8 mouse cellular contexts compared by ENCODE assay signal in genomic region chr6:86366125-86366852, GRCm38 (mm10). TPM values are rescaled to one million over a fixed set of nuclear protein-coding genes. Genes with fewer than 3 reads are reported as not detected.
A peak's percentile ranks its signal among the peaks of the same experiment; 100 is the strongest.
DNase-seq lines count a peak whose midpoint lies in the region; ATAC-seq and TF ChIP-seq lines count a peak whose summit lies in the region.

No protein-coding gene starts in this region.

- no peak for TF ChIP-seq CTCF in intestine, postnatal 0 days (IDR thresholded peaks at IDR 0.05; ENCODE audit: low read depth)

- peak; percentile 64 for DNase-seq in cerebellum, adult 11 months
- DNase-seq in gastrocnemius, postnatal 14 days: peak; percentile 35
- peak; percentile 27 for DNase-seq in thymus, postnatal 14 days

- H3K4me3 ChIP-seq in megakaryocyte, embryonic 14.5 days (replicated peaks): peak overlapping the region; percentile 94
- H3K4me3 ChIP-seq in intestine, postnatal 0 days (ENCODE audit: low read depth, low read length): peak overlapping the region; percentile 58
- peak overlapping the region; percentile 69 for H3K4me3 ChIP-seq in limb, embryonic 12.5 days (replicated peaks)
- H3K4me3 ChIP-seq in midbrain, embryonic 13.5 days (replicated peaks): peak overlapping the region; percentile 71

- peaks cover 10% of the 10 kb centered on the region for H3K36me3 ChIP-seq in megakaryocyte, embryonic 14.5 days (replicated peaks; ENCODE audit: low read length)
- H3K36me3 ChIP-seq in intestine, postnatal 0 days (ENCODE audit: control insufficient read depth, insufficient read depth): peaks cover 6% of the 10 kb centered on the region; the same call in 1 of the 2 replicates
- H3K36me3 ChIP-seq in limb, embryonic 12.5 days: peaks cover 24% of the 10 kb centered on the region
- peaks cover 17% of the 10 kb centered on the region; the same call in 1 of the 2 replicates for H3K36me3 ChIP-seq in midbrain, embryonic 13.5 days

- intact Hi-C loops in gastrocnemius, postnatal 14 days (cut with DNase I; ENCODE audit: low total_unique reads): no loop called here

- WGBS in intestine, postnatal 0 days: 26% methylated on average over 25 of the region's 25 CpGs
- WGBS in limb, embryonic 12.5 days: 50% methylated on average over 25 of the region's 25 CpGs
- 42% methylated on average over 25 of the region's 25 CpGs for WGBS in midbrain, embryonic 13.5 days

- H3K9me3 ChIP-seq in megakaryocyte, embryonic 14.5 days: peaks cover 6% of the 10 kb centered on the region
- H3K9me3 ChIP-seq in intestine, postnatal 0 days (ENCODE audit: control insufficient read depth): no peaks in the 10 kb centered on the region
- H3K9me3 ChIP-seq in limb, embryonic 12.5 days: no peaks in the 10 kb centered on the region
- no peaks in the 10 kb centered on the region for H3K9me3 ChIP-seq in midbrain, embryonic 13.5 days

- H3K9ac ChIP-seq in intestine, postnatal 0 days (ENCODE audit: low read depth, low read length): peak overlapping the region; percentile 71
- H3K9ac ChIP-seq in limb, embryonic 12.5 days (replicated peaks): peak overlapping the region; percentile 76
- peak overlapping the region; percentile 76 for H3K9ac ChIP-seq in midbrain, embryonic 13.5 days (replicated peaks)

- peaks cover 8% of the 10 kb centered on the region for H3K27me3 ChIP-seq in megakaryocyte, embryonic 14.5 days (replicated peaks)
- H3K27me3 ChIP-seq in intestine, postnatal 0 days (replicated peaks; ENCODE audit: control insufficient read depth, insufficient read depth, low read length): no peaks in the 10 kb centered on the region
- no peaks in the 10 kb centered on the region for H3K27me3 ChIP-seq in limb, embryonic 12.5 days
- no peaks in the 10 kb centered on the region for H3K27me3 ChIP-seq in midbrain, embryonic 13.5 days

- H3K27ac ChIP-seq in intestine, postnatal 0 days (ENCODE audit: low read depth, low read length): peak overlapping the region; percentile 90
- peak overlapping the region; percentile 59 for H3K27ac ChIP-seq in limb, embryonic 12.5 days
- peak overlapping the region; percentile 93 for H3K27ac ChIP-seq in midbrain, embryonic 13.5 days

- ATAC-seq in megakaryocyte, adult 5-6 weeks (ENCODE audit: poor library complexity, severe bottlenecking): no peak
- peak; percentile 67; the same call in 1 of the 2 replicates for ATAC-seq in intestine, postnatal 0 days
- ATAC-seq in limb, embryonic 12.5 days (ENCODE audit: insufficient number of reproducible peaks, insufficient read depth, low FRiP score, low TSS enrichment, low read depth): no peak
- ATAC-seq in midbrain, embryonic 13.5 days: 0 out of 2 replicates have a peak, but pooled peaks have one; percentile 2

- H3K4me1 ChIP-seq in megakaryocyte, embryonic 14.5 days: peaks cover 36% of the 10 kb centered on the region
- H3K4me1 ChIP-seq in intestine, postnatal 0 days (replicated peaks; ENCODE audit: control insufficient read depth, insufficient read depth, low read length): peaks cover 4% of the 10 kb centered on the region; the same call in 1 of the 2 replicates
- H3K4me1 ChIP-seq in limb, embryonic 12.5 days (replicated peaks): peaks cover 14% of the 10 kb centered on the region
- peaks cover 33% of the 10 kb centered on the region for H3K4me1 ChIP-seq in midbrain, embryonic 13.5 days (replicated peaks)

- peak overlapping the region; percentile 98 for H3K4me2 ChIP-seq in intestine, postnatal 0 days (replicated peaks; ENCODE audit: low read depth)
- peak overlapping the region; percentile 85 for H3K4me2 ChIP-seq in limb, embryonic 12.5 days
- H3K4me2 ChIP-seq in midbrain, embryonic 13.5 days (replicated peaks): peak overlapping the region; percentile 66

RNA-seq across cellular contexts. Expression of gene Fam136a, which starts 0.8 kb away (rescaled TPM):
- polyA plus RNA-seq in megakaryocyte, embryonic 14.5 days (2012; ENCODE audit: insufficient read depth, low replicate concordance): 2.8 and 6.7 TPM in 2 replicates
- total RNA-seq in megakaryocyte, adult 5-6 weeks (2015): 9.7 and 13.9 TPM in 2 replicates
- total RNA-seq in megakaryocyte, adult 5-6 weeks (2017): 11.7 and 12.7 TPM in 2 replicates
- total RNA-seq in gastrocnemius, postnatal 14 days (2021): 10 to 100 TPM; 18.3 to 21.6 TPM
- 64.8 and 65.8 TPM in 2 replicates for polyA plus RNA-seq in intestine, postnatal 0 days (2015; fragmentation: Nextera tagmentation; extraction: Ambion mirVana)
- 145 and 146 TPM in 2 replicates for polyA plus RNA-seq in limb, embryonic 12.5 days (2016; fragmentation: Nextera tagmentation; extraction: Ambion mirVana)
- 134 and 137 TPM in 2 replicates for polyA plus RNA-seq in midbrain, embryonic 13.5 days (2015; fragmentation: Nextera tagmentation; extraction: Ambion mirVana)

RNA-seq across cellular contexts. Expression of gene Snrpg, which starts 4.8 kb away (rescaled TPM):
- polyA plus RNA-seq in megakaryocyte, embryonic 14.5 days (2012; ENCODE audit: insufficient read depth, low replicate concordance): 2.9 and 11.4 TPM in 2 replicates
- 321 and 326 TPM in 2 replicates for total RNA-seq in megakaryocyte, adult 5-6 weeks (2015)
- total RNA-seq in megakaryocyte, adult 5-6 weeks (2017): 25.7 and 28.4 TPM in 2 replicates
- 10 to 100 TPM; 32.4 to 45.6 TPM for total RNA-seq in gastrocnemius, postnatal 14 days (2021)
- polyA plus RNA-seq in intestine, postnatal 0 days (2015; fragmentation: Nextera tagmentation; extraction: Ambion mirVana): 196 and 204 TPM in 2 replicates
- polyA plus RNA-seq in limb, embryonic 12.5 days (2016; fragmentation: Nextera tagmentation; extraction: Ambion mirVana): 790 and 833 TPM in 2 replicates
- polyA plus RNA-seq in midbrain, embryonic 13.5 days (2015; fragmentation: Nextera tagmentation; extraction: Ambion mirVana): 599 and 627 TPM in 2 replicates

RNA-seq across cellular contexts. Expression of gene Pcyox1, which starts 30.7 kb away (rescaled TPM):
- polyA plus RNA-seq in megakaryocyte, embryonic 14.5 days (2012; ENCODE audit: insufficient read depth, low replicate concordance): 8.2 and 12.4 TPM in 2 replicates
- 37.9 and 47.9 TPM in 2 replicates for total RNA-seq in megakaryocyte, adult 5-6 weeks (2015)
- total RNA-seq in megakaryocyte, adult 5-6 weeks (2017): 62.6 and 84.6 TPM in 2 replicates
- 10 to 100 TPM; 63.0 to 63.1 TPM for total RNA-seq in gastrocnemius, postnatal 14 days (2021)
- polyA plus RNA-seq in intestine, postnatal 0 days (2015; fragmentation: Nextera tagmentation; extraction: Ambion mirVana): 37.8 and 41.0 TPM in 2 replicates
- 76.4 and 79.3 TPM in 2 replicates for polyA plus RNA-seq in limb, embryonic 12.5 days (2016; fragmentation: Nextera tagmentation; extraction: Ambion mirVana)
- 114 and 122 TPM in 2 replicates for polyA plus RNA-seq in midbrain, embryonic 13.5 days (2015; fragmentation: Nextera tagmentation; extraction: Ambion mirVana)

RNA-seq across cellular contexts. Expression of gene Tia1, which starts 37.7 kb away (rescaled TPM):
- polyA plus RNA-seq in megakaryocyte, embryonic 14.5 days (2012; ENCODE audit: insufficient read depth, low replicate concordance): 2.0 and 6.4 TPM in 2 replicates
- total RNA-seq in megakaryocyte, adult 5-6 weeks (2015): 66.4 and 69.8 TPM in 2 replicates
- 41.0 and 67.0 TPM in 2 replicates for total RNA-seq in megakaryocyte, adult 5-6 weeks (2017)
- total RNA-seq in gastrocnemius, postnatal 14 days (2021): 10 to 100 TPM; 21.5 to 25.2 TPM
- polyA plus RNA-seq in intestine, postnatal 0 days (2015; fragmentation: Nextera tagmentation; extraction: Ambion mirVana): 33.0 and 35.7 TPM in 2 replicates
- 298 and 331 TPM in 2 replicates for polyA plus RNA-seq in limb, embryonic 12.5 days (2016; fragmentation: Nextera tagmentation; extraction: Ambion mirVana)
- polyA plus RNA-seq in midbrain, embryonic 13.5 days (2015; fragmentation: Nextera tagmentation; extraction: Ambion mirVana): 401 and 405 TPM in 2 replicates

Comparison
In these comparisons a context has a peak if more than half of its experiments do, and no peak if none do; other contexts are left out.
1. ATAC-seq: peak in intestine, postnatal 0 days (single experiment) and midbrain, embryonic 13.5 days (single experiment); none in megakaryocyte, adult 5-6 weeks (single experiment) and limb, embryonic 12.5 days (single experiment).
2. RNA of gene Snrpg, which starts 4.8 kb away (polyA plus RNA-seq): 790 to 833 TPM in limb, embryonic 12.5 days, 599 to 627 TPM in midbrain, embryonic 13.5 days and 196 to 204 TPM in intestine, postnatal 0 days; 2.9 to 11.4 TPM in megakaryocyte, embryonic 14.5 days; every median in the first group is over 10 times any median in the second.
3. Peak in every context shown above with its lines, with median percentiles within 50 percentile points of each other: H3K4me3 ChIP-seq, DNase-seq, H3K27ac ChIP-seq, H3K4me2 ChIP-seq and H3K9ac ChIP-seq.